Mouse (Mus musculus): Measurements from ENCODE around the gene Gm11639. TPM values are rescaled to one million over a fixed set of nuclear protein-coding genes. Genes with fewer than 3 reads are reported as not detected.

Gene Gm11639
- total and polyA plus RNA-seq, 2 experiments from 2014 or later: 0.01 TPM; not detected in 1

- H3K27me3 ChIP-seq (ENCODE audit: control insufficient read depth, insufficient read depth, low read length): no peaks in the 10 kb centered on the region
- H3K4me3 ChIP-seq (ENCODE audit: low read depth, low read length): no peak overlapping the region
- DNase-seq (ENCODE audit: low spot score): no peak
- no peak overlapping the region for H3K9ac ChIP-seq (replicated peaks; ENCODE audit: low read depth, low read length)
- WGBS: 100% methylated on average over 1 of the region's 1 CpGs
- H3K27ac ChIP-seq (ENCODE audit: low read depth): no peak overlapping the region
- TF ChIP-seq EP300 (IDR thresholded peaks at IDR 0.05; ENCODE audit: low read depth) (no peak), CTCF (IDR thresholded peaks at IDR 0.05; ENCODE audit: low read depth) (no peak)
- H3K4me1 ChIP-seq (ENCODE audit: control insufficient read depth, insufficient read depth): 0 out of 2 replicates have a peak, but pooled peaks cover 6% of the 10 kb centered on the region
- H3K36me3 ChIP-seq (replicated peaks; ENCODE audit: control insufficient read depth, insufficient read depth, low read length): no peaks in the 10 kb centered on the region
- no peak for ATAC-seq (ENCODE audit: insufficient read depth, low read depth)
- H3K4me2 ChIP-seq (ENCODE audit: low read depth, low read length): no peak overlapping the region
- no peaks in the 10 kb centered on the region for H3K9me3 ChIP-seq (replicated peaks; ENCODE audit: control insufficient read depth, low read length)
These were observed 464.3 kb downstream of the Gm11639 start for GRCm38 (mm10) chr11:105149766-105150165.

GRCm38 (mm10) chr11:105150691-105151090 lies 465.2 kb downstream of the Gm11639 start:
- no peak for TF ChIP-seq CTCF (IDR thresholded peaks at IDR 0.05; ENCODE audit: low read depth)
- no peak for TF ChIP-seq EP300 (IDR thresholded peaks at IDR 0.05; ENCODE audit: low read depth)
- Histone ChIP-seq H3K4me3 (ENCODE audit: low read depth, low read length) (no peak overlapping the region), H3K9me3 (replicated peaks; ENCODE audit: control insufficient read depth, low read length) (no peaks in the 10 kb centered on the region), H3K27me3 (ENCODE audit: control insufficient read depth, insufficient read depth, low read length) (no peaks in the 10 kb centered on the region), H3K4me2 (ENCODE audit: low read depth, low read length) (no peak overlapping the region), H3K9ac (replicated peaks; ENCODE audit: low read depth, low read length) (no peak overlapping the region), H3K4me1 (ENCODE audit: control insufficient read depth, insufficient read depth) (0 out of 2 replicates have a peak, but pooled peaks cover 6% of the 10 kb centered on the region), H3K27ac (ENCODE audit: low read depth) (no peak overlapping the region), H3K36me3 (replicated peaks; ENCODE audit: control insufficient read depth, insufficient read depth, low read length) (no peaks in the 10 kb centered on the region)
- no peak for DNase-seq (ENCODE audit: low spot score)
- WGBS: 61% methylated on average over 4 of the region's 4 CpGs
- ATAC-seq (ENCODE audit: insufficient read depth, low read depth): no peak

- TF ChIP-seq EP300 (IDR thresholded peaks at IDR 0.05; ENCODE audit: low read depth): no peak
- no peak for TF ChIP-seq CTCF (IDR thresholded peaks at IDR 0.05; ENCODE audit: low read depth)
- H3K27me3 ChIP-seq (ENCODE audit: control insufficient read depth, insufficient read depth, low read length): no peaks in the 10 kb centered on the region
- ATAC-seq (ENCODE audit: insufficient read depth, low read depth) (no peak), DNase-seq (ENCODE audit: low spot score) (no peak)
- H3K4me1 ChIP-seq (ENCODE audit: control insufficient read depth, insufficient read depth): 0 out of 2 replicates have a peak, but pooled peaks cover 6% of the 10 kb centered on the region
- H3K9me3 ChIP-seq (replicated peaks; ENCODE audit: control insufficient read depth, low read length): no peaks in the 10 kb centered on the region
- H3K36me3 ChIP-seq (replicated peaks; ENCODE audit: control insufficient read depth, insufficient read depth, low read length): no peaks in the 10 kb centered on the region
- no peak overlapping the region for H3K9ac ChIP-seq (replicated peaks; ENCODE audit: low read depth, low read length)
- no peak overlapping the region; the same call in 1 of the 2 replicates for H3K27ac ChIP-seq (ENCODE audit: low read depth)
- H3K4me3 ChIP-seq (ENCODE audit: low read depth, low read length): no peak overlapping the region; the same call in 1 of the 2 replicates
- 20% methylated on average over 18 of the region's 19 CpGs for WGBS
- peak overlapping the region; percentile 44 for H3K4me2 ChIP-seq (ENCODE audit: low read depth, low read length)
These were observed 465.9 kb downstream of the Gm11639 start for GRCm38 (mm10) chr11:105151226-105152016.

- no peak for ATAC-seq (ENCODE audit: insufficient read depth, low read depth)
- DNase-seq (ENCODE audit: low spot score): no peak
- Histone ChIP-seq H3K4me2 (ENCODE audit: low read depth, low read length) (no peak overlapping the region; the same call in 1 of the 2 replicates), H3K36me3 (replicated peaks; ENCODE audit: control insufficient read depth, insufficient read depth, low read length) (no peaks in the 10 kb centered on the region), H3K27ac (ENCODE audit: low read depth) (no peak overlapping the region), H3K27me3 (ENCODE audit: control insufficient read depth, insufficient read depth, low read length) (no peaks in the 10 kb centered on the region), H3K4me1 (ENCODE audit: control insufficient read depth, insufficient read depth) (peaks cover 6% of the 10 kb centered on the region; the same call in 1 of the 2 replicates), H3K9me3 (replicated peaks; ENCODE audit: control insufficient read depth, low read length) (no peaks in the 10 kb centered on the region), H3K9ac (replicated peaks; ENCODE audit: low read depth, low read length) (no peak overlapping the region), H3K4me3 (ENCODE audit: low read depth, low read length) (no peak overlapping the region)
- TF ChIP-seq CTCF (IDR thresholded peaks at IDR 0.05; ENCODE audit: low read depth) (no peak), EP300 (IDR thresholded peaks at IDR 0.05; ENCODE audit: low read depth) (no peak)
- 31% methylated on average over 2 of the region's 4 CpGs for WGBS
These were observed 466.5 kb downstream of the Gm11639 start for GRCm38 (mm10) chr11:105152017-105152300.

- Histone ChIP-seq H3K4me2 (ENCODE audit: low read depth, low read length) (no peak overlapping the region), H3K27ac (ENCODE audit: low read depth) (no peak overlapping the region), H3K36me3 (replicated peaks; ENCODE audit: control insufficient read depth, insufficient read depth, low read length) (no peaks in the 10 kb centered on the region), H3K27me3 (ENCODE audit: control insufficient read depth, insufficient read depth, low read length) (no peaks in the 10 kb centered on the region), H3K4me1 (ENCODE audit: control insufficient read depth, insufficient read depth) (peaks cover 6% of the 10 kb centered on the region; the same call in 1 of the 2 replicates), H3K9ac (replicated peaks; ENCODE audit: low read depth, low read length) (no peak overlapping the region), H3K4me3 (ENCODE audit: low read depth, low read length) (no peak overlapping the region), H3K9me3 (replicated peaks; ENCODE audit: control insufficient read depth, low read length) (no peaks in the 10 kb centered on the region)
- no peak for TF ChIP-seq CTCF (IDR thresholded peaks at IDR 0.05; ENCODE audit: low read depth)
- no peak for TF ChIP-seq EP300 (IDR thresholded peaks at IDR 0.05; ENCODE audit: low read depth)
- WGBS: 86% methylated on average over 11 of the region's 11 CpGs
- no peak for DNase-seq (ENCODE audit: low spot score)
- ATAC-seq (ENCODE audit: insufficient read depth, low read depth): no peak
These were observed 466.9 kb downstream of the Gm11639 start for GRCm38 (mm10) chr11:105152357-105152899.

All from heart, postnatal 0 days (tissue).